26 mouse cellular contexts compared by ENCODE assay signal in the genomic region with DNA sequence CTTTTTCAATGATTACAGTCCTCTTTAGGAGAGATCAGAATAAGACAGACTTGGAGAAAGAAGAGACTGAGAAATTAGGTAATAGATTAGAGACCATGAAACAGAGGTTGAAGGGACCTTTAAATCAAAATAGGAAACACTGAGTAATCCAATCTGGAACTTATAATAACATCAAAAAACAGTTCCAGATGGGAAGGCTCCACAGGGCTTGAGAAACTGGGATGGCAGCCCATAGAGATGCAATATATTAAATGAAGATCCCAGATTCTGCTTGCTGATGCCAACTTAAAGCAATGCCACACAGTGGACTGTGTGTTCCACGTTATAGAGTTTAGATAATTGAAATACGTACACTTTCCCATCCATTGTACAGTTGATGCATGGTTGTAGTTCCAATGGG. TPM values are rescaled to one million over a fixed set of nuclear protein-coding genes. Genes with fewer than 3 reads are reported as not detected.
DNase-seq lines count a peak whose midpoint lies in the region; ATAC-seq lines count a peak whose summit lies in the region.
"Had no signal": no experiment of that assay in that cellular context is flagged by ENCODE, and none has a peak within 500 bp of the region (broad histone marks: within the 10 kb centered on the region; RNA-seq: fewer than 3 reads in every experiment).

No protein-coding gene starts in this region.

- H3K4me1 ChIP-seq in embryonic facial prominence, embryonic 11.5 days (ENCODE audit: control insufficient read depth, insufficient read depth, low read length) = 0 out of 2 replicates have a peak, but pooled peaks cover 3% of the 10 kb centered on the region
- peaks cover 34% of the 10 kb centered on the region for H3K4me1 ChIP-seq in embryonic facial prominence, embryonic 10.5 days
- H3K4me1 ChIP-seq in embryonic facial prominence, embryonic 14.5 days (ENCODE audit: control insufficient read depth, insufficient read depth, low read length) = peaks cover 18% of the 10 kb centered on the region
- H3K4me1 ChIP-seq: hindbrain, embryonic 15.5 days; liver, embryonic 13.5 days had no signal

- DNase-seq in embryonic facial prominence, embryonic 11.5 days (ENCODE audit: low spot score) = peak; percentile 69
- no peak for DNase-seq in embryonic facial prominence, embryonic 10.5 days (ENCODE audit: low spot score)
- peak; percentile 28 for DNase-seq in layer of hippocampus, adult 11-12 months (ENCODE audit: low spot score)
- no peak for DNase-seq in layer of hippocampus, adult 8-10 months (ENCODE audit: low spot score in 2 of 2)
- DNase-seq in 3T3-L1 (ENCODE audit: low read depth, low spot score) = peak; percentile 56
- DNase-seq in embryonic facial prominence, embryonic 14.5 days (ENCODE audit: low spot score) = peak; percentile 67
- no peak for DNase-seq in thymus, postnatal 4 days
- DNase-seq: adrenal gland, postnatal 36 days; cerebellum, adult 11-12 months; gastrocnemius, postnatal 10 days; heart, adult 11 months; kidney, adult 2 months; kidney, postnatal 10 days; liver, embryonic 13.5 days; lung, adult 2 months; lung, postnatal 36 days; thymus, postnatal 36 days had no signal

- no peaks in the 10 kb centered on the region for H3K27me3 ChIP-seq in embryonic facial prominence, embryonic 11.5 days (ENCODE audit: control insufficient read depth, insufficient read depth, low read length)
- no peaks in the 10 kb centered on the region for H3K27me3 ChIP-seq in embryonic facial prominence, embryonic 10.5 days (replicated peaks; ENCODE audit: low read depth, poor library complexity, severe bottlenecking)
- no peaks in the 10 kb centered on the region for H3K27me3 ChIP-seq in embryonic facial prominence, embryonic 14.5 days (replicated peaks; ENCODE audit: control insufficient read depth, insufficient read depth, low read length)
- H3K27me3 ChIP-seq: embryonic facial prominence, embryonic 15.5 days; hindbrain, embryonic 15.5 days; limb, embryonic 12.5 days; liver, embryonic 13.5 days; neural tube, embryonic 13.5 days had no signal

- H3K9ac ChIP-seq in embryonic facial prominence, embryonic 11.5 days (replicated peaks; ENCODE audit: low read length) = no peak overlapping the region
- H3K9ac ChIP-seq in embryonic facial prominence, embryonic 14.5 days (ENCODE audit: low read depth, low read length) = no peak overlapping the region
- H3K9ac ChIP-seq: embryonic facial prominence, embryonic 15.5 days; hindbrain, embryonic 15.5 days; limb, embryonic 12.5 days; liver, embryonic 13.5 days; neural tube, embryonic 13.5 days had no signal

- H3K4me2 ChIP-seq in embryonic facial prominence, embryonic 11.5 days (ENCODE audit: low read depth, low read length) = no peak overlapping the region
- no peak overlapping the region for H3K4me2 ChIP-seq in embryonic facial prominence, embryonic 14.5 days (ENCODE audit: low read depth, low read length)
- H3K4me2 ChIP-seq: embryonic facial prominence, embryonic 15.5 days; heart, embryonic 11.5 days; hindbrain, embryonic 15.5 days; limb, embryonic 12.5 days; liver, embryonic 13.5 days; neural tube, embryonic 13.5 days had no signal

- no peak overlapping the region for H3K4me3 ChIP-seq in embryonic facial prominence, embryonic 11.5 days (ENCODE audit: low read depth, low read length)
- H3K4me3 ChIP-seq in embryonic facial prominence, embryonic 10.5 days = no peak overlapping the region
- no peak overlapping the region for H3K4me3 ChIP-seq in embryonic facial prominence, embryonic 14.5 days (ENCODE audit: low read depth, low read length)
- H3K4me3 ChIP-seq: embryonic facial prominence, embryonic 15.5 days; hindbrain, embryonic 15.5 days; layer of hippocampus, adult 2 months; limb, embryonic 12.5 days; liver, embryonic 13.5 days; myocyte; neural tube, embryonic 13.5 days had no signal

- WGBS in embryonic facial prominence, embryonic 11.5 days = 72% methylated on average over 2 of the region's 2 CpGs
- 77% methylated on average over 2 of the region's 2 CpGs for WGBS in embryonic facial prominence, embryonic 10.5 days
- WGBS in embryonic facial prominence, embryonic 14.5 days = 50% methylated on average over 2 of the region's 2 CpGs

- ATAC-seq in embryonic facial prominence, embryonic 11.5 days (replicated peaks; ENCODE audit: insufficient number of reproducible peaks, low FRiP score, low TSS enrichment, low read depth) = no peak
- no peak for ATAC-seq in embryonic facial prominence, embryonic 14.5 days (ENCODE audit: low read depth)
- ATAC-seq: CD4-positive, CD25-positive, alpha-beta regulatory T cell, adult 4 months; midbrain, embryonic 16.5 days had no signal

- H3K27ac ChIP-seq in embryonic facial prominence, embryonic 11.5 days (replicated peaks; ENCODE audit: low read depth, low read length) = no peak overlapping the region
- H3K27ac ChIP-seq in embryonic facial prominence, embryonic 10.5 days (replicated peaks) = no peak overlapping the region
- no peak overlapping the region for H3K27ac ChIP-seq in embryonic facial prominence, embryonic 14.5 days (replicated peaks; ENCODE audit: low read depth, low read length)
- H3K27ac ChIP-seq: embryonic facial prominence, embryonic 15.5 days; hindbrain, embryonic 15.5 days; layer of hippocampus, adult 2 months; limb, embryonic 12.5 days; liver, embryonic 13.5 days; neural tube, embryonic 13.5 days had no signal

- H3K9me3 ChIP-seq in embryonic facial prominence, embryonic 11.5 days (replicated peaks; ENCODE audit: control insufficient read depth, low read length) = no peaks in the 10 kb centered on the region
- H3K9me3 ChIP-seq in embryonic facial prominence, embryonic 10.5 days = no peaks in the 10 kb centered on the region
- H3K9me3 ChIP-seq in embryonic facial prominence, embryonic 14.5 days (ENCODE audit: control insufficient read depth, low read length) = no peaks in the 10 kb centered on the region
- H3K9me3 ChIP-seq: embryonic facial prominence, embryonic 15.5 days; hindbrain, embryonic 15.5 days; limb, embryonic 12.5 days; liver, embryonic 13.5 days; neural tube, embryonic 13.5 days had no signal

- no peaks in the 10 kb centered on the region for H3K36me3 ChIP-seq in embryonic facial prominence, embryonic 11.5 days (replicated peaks; ENCODE audit: control insufficient read depth, insufficient read depth, low read depth, low read length)
- H3K36me3 ChIP-seq in embryonic facial prominence, embryonic 10.5 days (replicated peaks) = no peaks in the 10 kb centered on the region
- no peaks in the 10 kb centered on the region for H3K36me3 ChIP-seq in embryonic facial prominence, embryonic 14.5 days (ENCODE audit: control insufficient read depth, insufficient read depth, low read length)
- H3K36me3 ChIP-seq: embryonic facial prominence, embryonic 15.5 days; hindbrain, embryonic 15.5 days; limb, embryonic 12.5 days; liver, embryonic 13.5 days; neural tube, embryonic 13.5 days had no signal

RNA-seq across cellular contexts. Expression of gene Thy1, which starts 45.5 kb away (rescaled TPM):
- polyA plus RNA-seq in embryonic facial prominence, embryonic 11.5 days (2014; fragmentation: Nextera tagmentation; extraction: Ambion mirVana) = 1.8 and 2.4 TPM in 2 replicates
- polyA plus RNA-seq in embryonic facial prominence, embryonic 10.5 days (2016; fragmentation: Nextera tagmentation; extraction: Ambion mirVana) = 0.39 and 0.41 TPM in 2 replicates
- total RNA-seq in layer of hippocampus, adult 8-10 months (2022) = 1,000 to 10,000 TPM in 2 of 4 experiments, 100 to 1,000 TPM in 2; 838 to 6,022 (median 3,337) TPM
- 11.4 and 19.6 TPM in 2 replicates for polyA plus RNA-seq in embryonic facial prominence, embryonic 14.5 days (2014; fragmentation: Nextera tagmentation; extraction: Ambion mirVana)
- polyA plus RNA-seq: limb, embryonic 12.5 days; myocyte had no signal

Comparison
In these comparisons a context has a peak if more than half of its experiments do, and no peak if none do; other contexts are left out.
1. DNase-seq: peak in embryonic facial prominence, embryonic 11.5 days (single experiment), layer of hippocampus, adult 11-12 months (single experiment), 3T3-L1 (single experiment) and embryonic facial prominence, embryonic 14.5 days (single experiment); none in embryonic facial prominence, embryonic 10.5 days (single experiment), layer of hippocampus, adult 8-10 months (0 of 2) and thymus, postnatal 4 days (single experiment).